Mouse (Mus musculus) brain, embryonic 14.5 days (tissue): ENCODE results near the gene F11r.

Experiments
- CTCF ChIP-seq: fragments of 200-500 bp; IDR thresholded peaks from 2 replicates; pipeline ENCODE4 v1.5.1; 2012; ENCODE audit warnings: inconsistent platforms, mild to moderate bottlenecking, moderate library complexity, borderline replicate concordance; ENCODE audit not compliant: insufficient read depth, insufficient read length; ENCODE audit errors: extremely low read depth
- POLR2A ChIP-seq: fragments of 200-500 bp; IDR thresholded peaks from 2 replicates; pipeline ENCODE4 v1.6.1; 2012; ENCODE audit warnings: mild to moderate bottlenecking, inconsistent platforms, borderline replicate concordance; ENCODE audit not compliant: poor library complexity, insufficient read depth, insufficient read length, severe bottlenecking; ENCODE audit errors: extremely low read depth

GRCm38 (mm10) chr1:171419291-171419882 is 17.9 kb upstream of the F11r start:
- TF ChIP-seq CTCF (no peak), POLR2A (no peak)
